Mouse (Mus musculus): ENCODE data around the gene Fam53b. TPM values are rescaled to one million over a fixed set of nuclear protein-coding genes. Genes with fewer than 3 reads are reported as not detected.

The Fam53b gene
- total RNA-seq, 2 experiments from 2014 or later = 58.4 to 75.1 TPM

DNA sequence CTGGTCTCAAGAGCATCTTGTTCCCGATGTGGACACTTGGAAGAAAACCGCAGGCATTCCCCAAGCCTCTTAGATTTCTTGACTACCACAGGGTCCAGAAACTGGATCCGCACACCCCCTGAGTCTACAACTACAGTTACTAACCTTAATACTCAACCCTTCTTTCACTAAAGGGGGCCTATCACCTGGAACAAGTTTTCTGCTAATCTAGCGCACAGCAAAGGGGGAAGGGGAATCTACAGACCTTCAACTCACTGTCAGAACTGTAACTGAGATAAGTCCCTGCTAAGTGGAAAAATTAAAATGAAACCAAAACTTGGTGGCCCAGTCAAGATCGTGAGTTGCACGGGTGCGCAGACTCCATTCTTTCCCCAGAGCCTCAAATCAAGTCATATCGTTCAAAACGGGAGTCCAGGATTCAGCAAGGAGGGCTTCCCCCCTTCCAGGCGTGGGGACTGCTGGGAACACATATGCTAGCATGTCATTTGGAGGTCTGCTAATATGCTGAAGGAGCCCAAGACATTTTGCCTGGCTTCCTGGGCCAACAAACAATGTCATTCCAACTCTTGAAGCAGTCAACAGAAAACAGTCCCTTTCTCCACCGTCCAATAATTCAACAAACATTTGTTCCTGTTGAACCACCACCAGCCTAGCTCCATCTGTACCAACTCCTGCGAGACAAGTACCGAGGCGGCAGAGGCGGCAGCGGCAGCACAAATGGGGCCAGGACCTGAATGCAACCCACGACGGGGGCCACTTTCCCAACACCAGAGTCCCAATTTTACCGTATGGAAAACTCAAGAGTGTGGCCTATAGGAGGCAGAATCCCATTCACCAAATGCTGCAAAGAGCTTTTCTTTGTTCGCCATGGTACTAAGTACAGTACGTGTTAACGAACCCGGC is 1.7 kb downstream of the Fam53b start:
- peak; percentile 58 for DNase-seq

GRCm38 (mm10) chr7:132810879-132811278 is 2.8 kb downstream of the Fam53b start:
- DNase-seq = peak; percentile 96

DNA sequence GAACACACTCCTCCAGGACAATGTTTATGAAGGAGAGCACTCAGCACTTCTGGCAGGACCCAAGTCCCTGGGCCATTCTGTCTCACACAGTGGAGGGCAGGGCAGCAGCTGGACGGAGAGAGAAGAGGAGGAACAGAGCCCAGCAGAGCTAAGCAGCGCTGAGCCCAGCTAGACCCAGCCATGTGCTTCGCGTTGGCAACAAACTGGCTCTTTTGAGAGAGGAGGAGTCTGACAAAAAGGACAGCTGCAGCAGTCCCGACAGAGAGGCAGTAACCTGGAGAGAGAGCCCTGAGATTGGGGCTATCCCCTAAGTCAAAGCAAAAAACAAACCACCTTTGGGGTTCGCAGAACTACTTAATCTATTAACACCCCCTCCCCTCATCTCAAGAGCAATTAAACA is 3.3 kb downstream of the Fam53b start:
- DNase-seq = peak; percentile 71

DNA sequence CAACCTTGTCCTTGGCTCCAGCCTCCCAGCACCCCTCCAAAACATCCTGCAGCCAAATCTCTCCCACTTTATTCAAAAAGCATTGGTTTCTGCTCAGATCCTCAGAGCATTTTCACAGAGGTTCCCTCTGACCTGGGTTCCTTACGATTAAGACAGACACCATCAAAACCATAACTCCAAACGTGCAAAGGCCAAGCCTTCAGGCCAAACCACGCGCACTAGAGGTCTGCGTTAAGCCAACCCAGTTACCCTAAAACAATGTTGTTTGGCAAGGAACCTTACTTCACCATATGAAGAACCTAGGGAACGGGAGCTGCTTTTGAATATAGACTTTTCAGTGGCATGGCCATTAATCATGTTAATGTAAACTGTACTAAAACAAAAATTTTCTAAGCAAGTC is 4.0 kb downstream of the Fam53b start:
- no peak for DNase-seq

GRCm38 (mm10) chr7:132808841-132809682 is 4.6 kb downstream of the Fam53b start:
- DNase-seq = peak; percentile 64

DNA sequence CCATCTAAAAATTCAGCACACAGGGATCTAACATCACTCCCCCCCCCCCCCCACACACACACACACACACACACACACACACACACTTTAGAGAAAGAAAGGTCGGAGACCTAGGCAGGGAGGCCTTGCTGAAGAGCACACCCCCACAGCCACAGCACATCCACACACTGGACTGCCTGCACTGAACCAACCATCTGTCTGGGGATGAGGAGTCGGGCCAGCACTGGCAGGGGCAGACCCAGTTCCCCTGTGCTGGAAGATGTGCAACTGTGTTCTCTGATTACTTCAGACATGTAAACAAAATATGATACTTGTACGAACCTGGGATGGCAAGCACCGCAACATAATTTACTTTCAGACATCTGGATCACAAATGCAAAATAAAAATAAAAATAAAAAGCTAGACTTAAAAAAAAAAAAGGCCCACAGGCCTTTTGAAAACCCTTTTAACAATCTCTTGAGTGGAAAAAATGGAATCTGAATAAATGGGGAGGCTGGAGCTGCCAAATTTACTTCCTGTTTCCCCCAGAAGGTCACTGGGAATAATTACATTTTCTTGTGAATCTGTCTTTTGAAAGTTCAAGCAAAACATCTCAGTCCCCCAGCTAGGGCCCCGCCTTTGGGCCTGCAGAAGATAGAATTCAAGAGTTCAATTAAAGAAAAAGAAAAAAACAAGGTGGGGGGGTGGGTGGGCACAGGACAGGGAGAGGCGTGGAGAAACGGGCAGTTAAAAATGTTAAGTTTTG is 5.5 kb downstream of the Fam53b start:
- DNase-seq = no peak

GRCm38 (mm10) chr7:132806926-132807857 is 6.5 kb downstream of the Fam53b start:
- DNase-seq = no peak

DNA sequence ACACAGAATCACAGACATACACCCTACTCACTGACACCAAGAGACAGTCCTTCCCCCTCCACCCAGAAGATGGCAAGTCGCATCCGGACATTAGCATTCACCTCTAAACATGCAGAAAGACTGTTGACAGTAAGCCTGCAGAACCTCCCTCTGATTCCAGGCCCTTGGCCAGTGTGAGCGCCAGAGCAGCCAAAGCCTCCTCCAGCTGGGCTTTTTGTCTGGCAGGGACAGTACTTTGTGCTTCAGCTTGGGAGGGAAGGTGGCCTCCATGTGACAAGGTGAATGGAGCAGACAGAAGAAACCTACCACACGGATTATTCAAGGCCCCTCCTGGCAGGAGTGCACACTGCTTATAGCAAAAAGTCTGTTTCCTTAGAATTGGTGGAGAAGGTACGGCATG is 7.4 kb downstream of the Fam53b start:
- DNase-seq = peak; percentile 63

DNA sequence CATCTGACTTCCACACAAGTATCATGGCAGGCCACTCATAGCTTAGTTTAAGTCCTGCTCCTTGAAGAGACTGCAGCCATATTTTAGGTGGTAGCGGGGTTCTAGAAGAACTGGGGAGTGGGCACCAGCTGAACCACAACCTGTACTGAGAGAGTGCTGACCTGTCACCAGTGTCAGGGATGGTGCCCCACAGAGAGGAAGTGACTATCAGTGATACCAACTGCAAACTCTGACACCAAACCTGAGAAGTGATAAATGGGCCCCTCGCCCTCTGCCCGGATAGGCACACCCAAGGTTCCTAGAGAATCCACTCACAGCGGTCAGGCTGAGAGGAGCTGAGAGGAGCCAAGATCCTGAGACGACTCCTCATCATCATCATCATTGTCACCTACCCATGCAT is 8.7 kb downstream of the Fam53b start:
- DNase-seq = no peak

- peak; percentile 66 for DNase-seq
These were observed 9.2 kb downstream of the Fam53b start for GRCm38 (mm10) chr7:132804461-132804860.

- DNase-seq = peak; percentile 54
These were observed 9.7 kb downstream of the Fam53b start for GRCm38 (mm10) chr7:132803962-132804361.

DNA sequence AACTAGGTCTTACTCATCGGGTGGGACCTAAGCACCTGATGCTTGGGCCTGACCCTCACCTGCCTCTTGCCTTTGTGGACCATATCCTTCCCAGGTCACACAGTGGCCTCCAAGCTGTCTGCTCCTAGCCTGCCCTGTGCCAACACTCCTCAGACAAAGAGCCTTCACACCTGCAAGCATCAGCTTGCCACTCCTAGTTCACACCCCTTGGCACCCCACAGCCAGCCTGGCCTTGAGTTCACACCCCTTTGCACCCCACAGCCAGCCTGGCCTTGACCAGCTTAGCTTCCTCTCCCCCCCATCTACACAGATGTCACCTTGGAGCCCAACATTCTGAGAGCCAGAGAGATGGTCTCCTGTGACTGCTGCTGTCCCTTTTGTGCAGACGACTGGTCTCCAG is 10.3 kb downstream of the Fam53b start:
- no peak for DNase-seq

- no peak for DNase-seq
These were observed 11.0 kb downstream of the Fam53b start for GRCm38 (mm10) chr7:132802691-132803090.

DNA sequence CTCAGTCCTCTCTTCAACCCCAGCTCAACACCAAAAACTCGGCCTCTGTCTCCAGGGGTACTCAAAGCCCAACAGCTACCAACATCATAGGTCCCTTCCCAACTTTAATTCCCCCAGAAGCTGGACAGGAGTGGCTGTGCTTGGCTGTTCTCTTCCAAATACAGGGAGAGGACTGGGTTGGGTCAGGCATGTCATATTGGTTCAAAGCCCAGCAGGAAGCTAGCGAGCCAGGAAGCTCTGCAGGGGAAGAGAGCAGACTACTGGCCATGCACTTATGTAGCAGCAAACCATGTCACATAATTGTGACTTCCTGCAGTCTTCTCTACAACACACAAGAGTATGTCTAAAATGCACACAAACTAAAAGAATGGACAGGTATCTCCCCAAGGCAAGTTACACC is 11.6 kb downstream of the Fam53b start:
- DNase-seq = no peak

- no peak for DNase-seq
These were observed 12.2 kb downstream of the Fam53b start for GRCm38 (mm10) chr7:132801509-132801908.

DNA sequence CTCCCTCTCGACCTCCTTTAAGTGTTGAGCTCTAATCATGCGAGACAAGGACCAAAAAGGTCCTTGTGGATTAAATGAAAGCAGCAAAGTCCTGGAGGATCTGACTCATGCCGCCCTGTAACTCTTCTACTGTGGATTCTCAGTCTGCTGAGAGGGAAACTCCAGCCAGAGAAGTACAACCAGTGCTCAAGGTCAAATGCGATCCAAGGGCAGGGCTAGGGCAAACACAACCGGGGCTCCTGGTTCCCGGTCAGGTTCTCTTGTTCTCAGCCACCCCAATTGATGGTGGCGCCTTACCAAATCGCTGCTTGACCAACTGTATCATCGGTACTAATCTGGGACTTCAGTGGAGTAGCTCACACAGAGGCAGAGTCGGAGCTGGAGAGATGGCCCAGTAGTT is 12.8 kb downstream of the Fam53b start:
- DNase-seq = no peak

- DNase-seq = no peak
These were observed 14.3 kb downstream of the Fam53b start for GRCm38 (mm10) chr7:132799119-132800016.

DNA sequence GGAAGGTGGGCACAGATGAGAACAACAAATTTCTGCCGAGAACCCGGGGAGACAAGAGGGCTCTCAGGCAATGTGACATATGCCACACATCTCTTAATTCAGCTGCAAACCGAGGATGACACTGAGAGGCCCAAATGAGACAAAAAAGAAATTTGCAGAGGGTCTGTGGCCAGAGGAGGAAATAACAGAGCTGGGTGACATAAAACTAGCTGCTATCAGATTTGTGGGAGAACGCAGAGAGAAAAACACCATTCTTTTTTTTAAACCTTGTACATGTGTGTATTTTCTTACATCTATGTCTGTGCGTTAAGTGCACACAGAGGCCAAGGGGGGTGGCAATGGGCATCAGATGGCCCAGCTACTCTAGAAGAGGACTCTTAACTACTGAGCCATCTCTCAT is 18.5 kb downstream of the Fam53b start:
- no peak for DNase-seq

DNA sequence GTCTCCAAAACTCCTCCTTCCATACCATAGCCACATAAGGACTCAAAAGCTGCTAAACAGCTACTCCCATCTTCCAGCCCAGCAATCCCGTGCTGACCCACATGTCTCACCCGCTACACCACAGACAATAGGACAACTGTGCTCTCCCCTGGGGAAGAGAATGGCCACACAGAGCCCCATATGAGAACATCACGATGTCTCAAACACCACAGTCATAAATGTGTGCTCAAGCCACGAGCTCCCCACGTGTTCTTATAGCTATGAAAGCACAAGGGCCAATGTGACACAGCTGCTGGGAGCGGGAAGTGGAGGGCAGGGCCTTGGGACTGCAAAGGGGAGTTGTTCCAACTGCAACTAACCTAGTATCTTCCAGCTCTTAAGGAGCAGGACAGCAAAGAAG is 20.2 kb downstream of the Fam53b start:
- no peak for DNase-seq

Measured in adrenal gland, postnatal 10 days (tissue).